In the genomic region with DNA sequence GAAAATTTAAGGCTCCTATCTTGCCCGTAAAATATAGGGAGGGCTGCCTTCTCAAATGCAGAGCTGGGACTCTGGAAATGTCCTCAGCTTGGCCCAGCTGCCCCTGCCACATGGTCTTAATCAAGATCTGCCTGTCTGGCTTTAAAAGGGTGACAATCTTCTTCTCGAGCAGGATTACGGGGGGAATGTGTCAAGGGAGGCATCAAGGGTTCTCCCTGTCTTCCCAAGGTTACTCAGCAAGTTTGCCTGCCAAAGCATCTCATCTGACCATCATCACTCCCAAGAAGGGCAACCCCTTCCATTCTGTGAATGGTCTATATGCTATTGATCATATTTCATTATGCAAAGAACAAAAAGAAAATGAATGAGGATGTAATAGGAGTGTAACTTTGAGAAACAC, we compare ENCODE assay signal across 13 mouse cellular contexts.
DNase-seq lines count a peak whose midpoint lies in the region; ATAC-seq and TF ChIP-seq lines count a peak whose summit lies in the region.
"Had no signal": no experiment of that assay in that cellular context is flagged by ENCODE, and none has a peak within 500 bp of the region (broad histone marks: within the 10 kb centered on the region; RNA-seq: fewer than 3 reads in every experiment).

No protein-coding gene starts in this region.

- peaks cover 46% of the 10 kb centered on the region for H3K4me1 ChIP-seq in liver, embryonic 15.5 days (replicated peaks)
- H3K4me1 ChIP-seq in liver, embryonic 12.5 days, result peaks cover 54% of the 10 kb centered on the region
- peaks cover 2 to 18% of the 10 kb centered on the region in 2 experiments; a peak in 3 of 4 replicates for H3K4me1 ChIP-seq in CH12.LX (ENCODE audit: control insufficient read depth in 1 of 2, insufficient read depth in 2 of 2)
- H3K4me1 ChIP-seq in limb, embryonic 13.5 days, result peaks cover 19% of the 10 kb centered on the region

- ATAC-seq in liver, embryonic 15.5 days (ENCODE audit: insufficient read depth), result no peak
- no peak for ATAC-seq in liver, embryonic 12.5 days
- no peak for ATAC-seq in limb, embryonic 13.5 days (ENCODE audit: low FRiP score, low read depth)
- no peak for ATAC-seq in CD4-positive, CD25-positive, alpha-beta regulatory T cell, adult 4 months

- no peak overlapping the region for H3K27ac ChIP-seq in liver, embryonic 15.5 days (replicated peaks)
- H3K27ac ChIP-seq in liver, embryonic 12.5 days, result no peak overlapping the region
- H3K27ac ChIP-seq in CH12.LX (ENCODE audit: insufficient read depth, low read depth), result peak overlapping the region; percentile 40; the same call in 1 of the 2 replicates
- 0 out of 2 replicates have a peak overlapping the region, but pooled peaks have one; percentile 44 for H3K27ac ChIP-seq in limb, embryonic 13.5 days

- no peak for TF ChIP-seq EP300 in CH12.LX (IDR thresholded peaks at IDR 0.05; ENCODE audit: low read length)

- no peak for TF ChIP-seq POLR2A in CH12.LX (IDR thresholded peaks at IDR 0.05; ENCODE audit: low read depth, low read length)

- peak overlapping the region; percentile 56; the same call in 1 of the 2 replicates for H3K4me2 ChIP-seq in liver, embryonic 15.5 days
- H3K4me2 ChIP-seq in liver, embryonic 12.5 days, result no peak overlapping the region
- peak overlapping the region; percentile 65 for H3K4me2 ChIP-seq in CH12.LX (ENCODE audit: insufficient read depth, low read depth, poor library complexity, severe bottlenecking)
- peak overlapping the region; percentile 62 for H3K4me2 ChIP-seq in limb, embryonic 13.5 days (replicated peaks)

- no peaks in the 10 kb centered on the region for H3K79me2 ChIP-seq in CH12.LX (replicated peaks; ENCODE audit: control insufficient read depth, extremely low read depth, insufficient read depth, poor library complexity, severe bottlenecking)

- WGBS in liver, embryonic 15.5 days (ENCODE audit: insufficient replicate concordance), result 45% methylated on average over 3 of the region's 3 CpGs
- WGBS in liver, embryonic 12.5 days (ENCODE audit: insufficient replicate concordance), result 44% methylated on average over 3 of the region's 3 CpGs
- 14% methylated on average over 3 of the region's 3 CpGs for WGBS in limb, embryonic 13.5 days

- no peaks in the 10 kb centered on the region for H3K36me3 ChIP-seq in liver, embryonic 15.5 days (replicated peaks)
- H3K36me3 ChIP-seq in liver, embryonic 12.5 days, result no peaks in the 10 kb centered on the region
- H3K36me3 ChIP-seq in CH12.LX (replicated peaks in 1 of 2; ENCODE audit: control insufficient read depth in 1 of 2, insufficient read depth in 1 of 2, low read length in 1 of 2), result peaks cover 0 to 18% of the 10 kb centered on the region in 2 experiments
- H3K36me3 ChIP-seq in limb, embryonic 13.5 days, result no peaks in the 10 kb centered on the region
- H3K36me3 ChIP-seq: embryonic facial prominence, embryonic 15.5 days had no signal

- no peaks in the 10 kb centered on the region for H3K9me3 ChIP-seq in liver, embryonic 15.5 days (replicated peaks)
- no peaks in the 10 kb centered on the region; the same call in 1 of the 2 replicates for H3K9me3 ChIP-seq in liver, embryonic 12.5 days (replicated peaks)
- peaks cover 11% of the 10 kb centered on the region for H3K9me3 ChIP-seq in CH12.LX (replicated peaks; ENCODE audit: low read length)
- peaks cover 11% of the 10 kb centered on the region; the same call in 1 of the 2 replicates for H3K9me3 ChIP-seq in limb, embryonic 13.5 days
- H3K9me3 ChIP-seq: embryonic facial prominence, embryonic 15.5 days had no signal

- H3K27me3 ChIP-seq in liver, embryonic 15.5 days, result peaks cover 39% of the 10 kb centered on the region
- peaks cover 22% of the 10 kb centered on the region for H3K27me3 ChIP-seq in liver, embryonic 12.5 days (replicated peaks)
- no peaks in the 10 kb centered on the region for H3K27me3 ChIP-seq in CH12.LX (replicated peaks)
- H3K27me3 ChIP-seq in limb, embryonic 13.5 days, result peaks cover 4% of the 10 kb centered on the region; the same call in 1 of the 2 replicates
- H3K27me3 ChIP-seq: embryonic facial prominence, embryonic 15.5 days had no signal

- H3K4me3 ChIP-seq in liver, embryonic 15.5 days (replicated peaks), result no peak overlapping the region
- no peak overlapping the region for H3K4me3 ChIP-seq in liver, embryonic 12.5 days
- peak overlapping the region in 2 of 3 experiments; percentile 58 to 64 for H3K4me3 ChIP-seq in CH12.LX (replicated peaks in 1 of 3; ENCODE audit: low read depth in 2 of 3, low read length in 2 of 3, poor library complexity in 1 of 3)
- no peak overlapping the region for H3K4me3 ChIP-seq in limb, embryonic 13.5 days
- H3K4me3 ChIP-seq: myocyte had no signal

- no peak overlapping the region for H3K9ac ChIP-seq in liver, embryonic 15.5 days
- H3K9ac ChIP-seq in liver, embryonic 12.5 days, result no peak overlapping the region
- H3K9ac ChIP-seq in CH12.LX (ENCODE audit: insufficient read depth, low read depth), result peak overlapping the region; percentile 87
- no peak overlapping the region for H3K9ac ChIP-seq in limb, embryonic 13.5 days
- H3K9ac ChIP-seq: embryonic facial prominence, embryonic 15.5 days had no signal

- in situ Hi-C loops in CH12.LX (cut with MboI; ENCODE audit: low pct_ligation_motif_present, low pct_unique_long_range_greater_than_20kb, low sequenced_read_pairs), result no loop called here

- dilution Hi-C loops in CH12.LX (cut with MboI; ENCODE audit: extremely low pct_ligation_motif_present, extremely low pct_unique_long_range_greater_than_20kb, low sequenced_read_pairs), result no loop called here

- DNase-seq in CH12.LX (ENCODE audit: extremely low read depth), result peak; percentile 7
- peak; percentile 33 for DNase-seq in embryo, embryonic 10 days (ENCODE audit: low spot score)
- DNase-seq in kidney, postnatal 14 days, result no peak
- DNase-seq: adrenal gland, postnatal 36 days; gastrocnemius, postnatal 36 days; heart, postnatal 14 days; kidney, adult 2 months had no signal

- no peak for TF ChIP-seq RAD21 in CH12.LX (IDR thresholded peaks at IDR 0.05; ENCODE audit: low read depth, low read length)

- TF ChIP-seq CTCF in CH12.LX (conservative IDR thresholded peaks at IDR 0.05 in 1 of 2, IDR thresholded peaks at IDR 0.05 in 1 of 2; ENCODE audit: low read depth in 2 of 2, low read length in 2 of 2), result no peak

TF ChIP-seq in CH12.LX, 34 proteins besides CTCF, POLR2A, EP300 and RAD21:
- TF ChIP-seq MYC (IDR thresholded peaks at IDR 0.05; ENCODE audit: low read depth, low read length) (no peak), MXI1 (IDR thresholded peaks at IDR 0.05; ENCODE audit: low read depth, low read length) (0 out of 2 replicates have a peak, but pooled peaks have one; percentile 4)

Comparison
In these comparisons a context has a peak if more than half of its experiments do, and no peak if none do; other contexts are left out.
1. H3K27ac ChIP-seq: peak in CH12.LX (single experiment) and limb, embryonic 13.5 days (single experiment); none in liver, embryonic 15.5 days (single experiment) and liver, embryonic 12.5 days (single experiment).
2. H3K4me3 ChIP-seq: peak in CH12.LX (2 of 3); none in liver, embryonic 15.5 days (single experiment), liver, embryonic 12.5 days (single experiment) and limb, embryonic 13.5 days (single experiment).